Mouse (Mus musculus): Measurements from ENCODE around the gene Bhlha15.

The Bhlha15 gene

DNA sequence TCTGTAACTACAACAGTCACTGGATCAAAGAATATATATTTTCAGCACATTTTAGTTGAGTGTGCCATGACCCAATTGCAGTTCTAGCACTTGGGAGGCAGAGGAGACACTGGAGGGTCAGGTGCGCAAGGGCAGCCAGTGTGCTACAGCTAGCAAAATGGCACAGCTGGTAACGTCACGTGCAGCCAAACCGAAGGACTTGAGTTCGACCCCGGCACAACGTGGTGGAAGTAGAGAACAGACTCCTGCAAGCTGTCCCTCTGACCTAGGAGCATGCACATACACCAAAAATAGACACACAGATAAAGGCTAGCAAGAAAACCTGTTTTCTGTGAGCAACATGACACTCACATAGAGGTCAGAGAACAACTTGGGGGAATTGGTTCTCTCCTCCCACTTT, 759 bp upstream of the Bhlha15 start:
- in situ Hi-C loops (cut with MboI, MseI) = no loop called here

GRCm38 (mm10) chr5:144191026-144191425, 940 bp downstream of the Bhlha15 start:
- in situ Hi-C loops (cut with MboI, MseI) = no loop called here

DNA sequence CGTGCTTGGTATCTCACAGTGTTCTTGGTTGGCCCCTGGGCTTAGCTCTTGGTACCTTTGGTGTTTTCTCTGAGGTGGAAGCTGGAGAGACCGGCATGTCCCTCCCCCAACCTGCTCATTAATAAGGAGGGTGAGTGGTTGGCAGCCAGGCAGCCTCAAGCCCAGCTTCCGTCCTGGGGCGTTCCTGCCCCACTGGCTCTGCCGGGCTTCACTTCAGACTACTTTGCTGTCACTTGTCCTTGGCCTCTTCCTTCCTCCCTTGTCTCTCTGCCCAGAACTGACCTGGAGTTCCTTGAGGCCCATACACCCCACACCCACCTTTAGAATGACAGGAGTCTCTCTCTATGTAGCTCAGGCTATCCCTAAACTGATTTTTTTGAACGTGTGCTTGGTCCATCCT, 2.6 kb downstream of the Bhlha15 start:
- in situ Hi-C loops (cut with MboI, MseI) = no loop called here

DNA sequence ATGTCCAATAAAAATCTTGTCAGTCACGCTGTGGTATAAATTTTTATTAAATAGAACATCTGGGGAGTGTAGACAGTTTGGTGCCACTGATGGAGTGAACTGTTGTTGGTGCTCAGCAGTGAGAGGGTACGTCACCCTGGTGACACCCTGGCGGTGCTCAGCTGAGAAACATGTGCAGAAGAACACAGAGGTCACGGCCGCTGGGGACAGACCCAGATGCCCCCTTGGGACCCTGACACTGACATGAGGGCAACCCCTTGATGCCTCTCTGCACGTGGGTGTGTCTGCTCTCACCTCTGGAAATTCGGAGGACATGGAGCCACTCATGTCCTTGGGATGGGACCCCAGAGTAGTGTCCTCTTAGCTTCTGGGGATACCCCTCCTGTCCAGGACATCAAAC, 4.3 kb downstream of the Bhlha15 start:
- in situ Hi-C loops (cut with MboI, MseI) = no loop called here

DNA sequence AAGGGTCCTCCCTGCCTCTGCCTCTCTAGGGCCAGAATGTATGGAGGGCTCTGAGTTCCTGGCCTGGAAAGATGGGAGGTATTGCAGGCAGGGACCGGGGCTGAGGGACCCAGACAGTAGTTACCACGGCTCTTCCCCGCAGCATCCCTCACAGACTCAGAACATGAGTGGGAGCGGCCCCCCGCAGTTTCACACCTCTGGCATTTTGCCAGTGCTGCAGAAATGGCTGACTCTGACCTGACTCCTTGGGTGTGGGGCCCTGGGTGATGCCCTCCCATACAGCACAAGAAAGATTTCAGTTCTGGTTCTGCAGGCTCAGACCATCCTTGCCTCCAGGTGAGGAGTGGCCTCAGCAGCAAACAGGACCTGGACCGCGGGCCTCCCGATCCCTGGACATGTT, 5.5 kb downstream of the Bhlha15 start:
- in situ Hi-C loops (cut with MboI, MseI) = no loop called here

DNA sequence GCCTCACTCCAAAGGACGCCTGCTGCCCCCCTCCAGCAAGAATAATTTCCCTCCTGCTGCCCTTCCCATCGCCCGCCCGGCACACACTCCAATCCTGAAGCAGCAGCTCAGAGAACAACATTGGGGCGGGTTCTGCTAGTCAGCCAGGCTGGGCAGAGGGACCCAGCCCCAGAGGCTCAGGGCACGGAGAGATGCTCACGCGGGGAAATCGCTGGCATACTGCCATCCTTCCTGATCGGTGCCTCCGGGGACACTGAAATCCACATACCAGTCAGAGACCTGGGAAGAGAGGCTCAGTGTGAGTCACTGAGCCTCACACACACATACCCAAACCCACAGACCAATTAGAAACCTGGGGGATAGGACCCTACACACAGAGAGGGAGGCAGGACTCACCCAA, 10.5 kb downstream of the Bhlha15 start:
- in situ Hi-C loops (cut with MboI, MseI) = no loop called here

DNA sequence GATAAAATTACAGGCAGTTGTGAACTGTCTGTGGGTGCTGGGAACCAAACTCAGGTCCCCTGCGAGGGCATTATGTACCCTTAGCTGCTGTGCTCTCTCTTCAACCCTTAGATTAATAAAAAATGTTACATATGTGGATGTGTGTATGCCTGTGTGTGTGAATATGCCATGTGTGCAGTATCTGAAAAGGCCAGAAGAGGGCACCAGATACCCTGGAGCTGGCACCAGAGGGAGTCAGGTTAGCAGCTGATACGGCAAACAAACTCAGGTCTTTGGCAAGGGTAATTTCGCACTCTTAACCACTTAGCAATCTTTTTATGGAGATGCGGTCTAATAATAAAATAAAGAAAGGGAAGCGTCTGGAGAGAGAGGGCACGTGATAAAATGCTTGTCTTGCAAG, 12.3 kb downstream of the Bhlha15 start:
- in situ Hi-C loops (cut with MboI, MseI) = no loop called here

- in situ Hi-C loops (cut with MboI, MseI) = no loop called here
Measured at GRCm38 (mm10) chr5:144203398-144203959, 13.4 kb downstream of the Bhlha15 start.

DNA sequence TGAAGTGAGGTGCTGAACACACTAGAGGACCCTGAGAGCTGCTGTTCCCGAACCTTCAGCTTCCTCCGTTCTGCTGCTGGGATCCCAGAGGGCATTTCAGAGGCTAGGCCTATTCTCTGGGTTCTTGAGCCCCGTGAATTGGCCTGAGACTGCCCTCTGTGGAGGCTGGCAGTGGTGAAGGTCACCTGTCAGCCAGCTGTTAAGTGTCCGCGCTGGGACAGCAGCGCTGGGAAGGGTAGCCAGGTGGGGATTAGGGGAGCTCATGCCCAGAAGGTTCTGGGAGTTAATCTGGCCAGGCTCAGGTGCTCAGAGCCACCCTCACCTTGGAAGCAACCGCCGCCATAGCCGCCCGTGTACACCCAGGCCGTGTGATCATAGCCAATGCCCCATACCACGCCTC, 14.2 kb downstream of the Bhlha15 start:
- in situ Hi-C loops (cut with MboI, MseI) = no loop called here

DNA sequence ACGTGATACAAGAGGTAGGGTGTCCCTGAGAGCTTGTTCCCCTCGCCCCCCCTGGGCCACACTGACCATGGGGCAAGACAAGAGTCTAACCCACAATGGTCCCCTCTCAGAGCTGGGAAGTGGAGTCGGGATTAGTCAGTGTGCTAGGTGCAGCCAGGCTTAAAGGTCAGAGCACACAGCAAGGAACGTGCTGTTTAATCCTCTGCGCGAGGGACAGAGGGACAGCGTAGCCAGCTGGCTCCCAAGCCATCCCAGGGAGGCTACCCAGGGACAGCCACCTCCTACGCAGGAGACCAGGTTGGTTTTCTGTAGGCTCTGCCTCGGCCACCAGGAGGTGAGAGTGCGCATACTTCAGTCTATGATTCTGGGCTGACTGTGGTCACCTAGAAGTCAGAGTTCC, 14.8 kb downstream of the Bhlha15 start:
- in situ Hi-C loops (cut with MboI, MseI) = no loop called here

- in situ Hi-C loops (cut with MboI, MseI) = no loop called here
Measured at GRCm38 (mm10) chr5:144206069-144206468, 16.0 kb downstream of the Bhlha15 start.

GRCm38 (mm10) chr5:144207478-144207877, 17.4 kb downstream of the Bhlha15 start:
- in situ Hi-C loops (cut with MboI, MseI) = no loop called here

- in situ Hi-C loops (cut with MboI, MseI) = no loop called here
Measured at GRCm38 (mm10) chr5:144214453-144214852, 24.4 kb downstream of the Bhlha15 start.

GRCm38 (mm10) chr5:144215992-144216391, 25.9 kb downstream of the Bhlha15 start:
- in situ Hi-C loops (cut with MboI, MseI) = no loop called here

DNA sequence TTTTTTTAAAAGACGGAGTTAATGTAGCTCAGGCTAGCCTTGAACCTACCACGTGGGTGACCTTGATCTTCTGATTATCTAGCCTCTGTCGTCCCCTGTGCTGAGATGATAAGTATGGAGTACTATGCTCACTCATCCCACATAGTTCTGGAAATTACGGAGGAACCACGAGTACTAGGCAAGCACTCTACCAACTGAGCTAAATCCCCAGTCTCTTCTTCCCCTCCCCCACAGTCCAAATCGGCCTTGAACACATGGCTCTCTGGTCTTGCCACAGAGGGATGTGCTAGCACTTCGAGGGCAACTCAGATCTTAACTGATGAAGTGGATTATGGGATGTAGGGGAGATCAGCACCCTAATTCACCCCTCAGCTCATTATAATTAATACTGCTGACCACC, 28.0 kb downstream of the Bhlha15 start:
- in situ Hi-C loops (cut with MboI, MseI) = no loop called here

DNA sequence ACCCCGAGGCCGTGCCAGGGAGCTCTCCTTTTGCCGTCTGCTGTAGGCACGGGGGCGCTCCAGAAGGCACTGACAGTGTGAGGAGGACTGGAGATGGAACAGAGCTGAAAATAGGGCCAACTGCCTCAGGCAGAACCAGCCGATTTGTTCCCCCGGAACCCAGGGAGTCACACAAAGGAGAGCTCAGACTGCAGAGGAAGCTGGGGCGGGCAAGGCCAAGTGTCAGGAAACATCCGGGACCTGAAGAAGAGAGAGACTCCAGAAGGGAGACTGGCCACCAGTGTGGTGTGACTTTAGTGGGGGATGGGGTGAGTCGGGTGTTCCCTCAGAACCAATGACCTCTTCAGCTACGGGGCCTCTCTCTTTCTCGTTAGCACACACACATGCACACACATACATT, 29.2 kb downstream of the Bhlha15 start:
- in situ Hi-C loops (cut with MboI, MseI) = no loop called here

DNA sequence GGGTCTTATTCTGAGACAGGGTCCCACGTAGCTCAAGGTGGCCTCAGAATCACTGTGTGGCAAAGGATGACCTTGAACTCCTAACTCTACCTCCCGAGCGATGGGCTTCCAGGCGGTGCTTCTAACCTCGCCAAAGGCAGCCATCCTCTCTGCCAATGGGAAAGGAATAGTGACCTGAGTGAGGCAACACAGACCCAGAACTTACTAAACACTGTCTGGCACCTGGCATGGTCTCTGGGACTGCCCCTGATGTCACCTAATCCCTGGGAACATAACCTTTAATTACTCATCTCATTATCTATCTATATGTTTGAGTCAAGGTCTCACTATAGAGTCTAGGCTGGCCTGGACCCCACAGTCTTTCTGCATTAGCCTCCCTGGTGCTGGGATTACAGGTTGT, 29.9 kb downstream of the Bhlha15 start:
- in situ Hi-C loops (cut with MboI, MseI) = loop anchor here (5.0 kb wide), 2 partner anchors 37 to 1778 kb away; no protein-coding TSS in a partner anchor

DNA sequence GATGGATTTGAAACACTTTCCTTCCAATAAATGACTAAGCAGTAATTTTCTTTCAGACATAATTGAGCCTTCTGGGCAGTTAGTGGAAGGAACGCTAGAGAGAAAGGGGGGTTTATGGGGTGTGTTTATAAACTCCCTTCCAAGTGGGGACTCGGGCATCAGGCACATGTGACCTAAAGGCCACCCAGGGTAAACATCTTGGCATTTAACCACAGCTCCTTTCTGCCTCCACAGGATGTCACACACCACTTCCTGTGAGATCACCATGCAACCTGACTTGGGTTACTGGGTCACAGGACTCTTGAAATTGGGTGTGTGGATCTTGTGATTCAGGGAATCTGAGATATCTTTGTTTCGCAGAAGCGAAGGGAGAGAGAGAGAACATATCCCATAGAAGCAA, 31.2 kb downstream of the Bhlha15 start:
- in situ Hi-C loops (cut with MboI, MseI) = loop anchor here (5.0 kb wide), 2 partner anchors 36 to 1779 kb away; no protein-coding TSS in a partner anchor

- in situ Hi-C loops (cut with MboI, MseI) = loop anchor here (5.0 kb wide), 2 partner anchors 34 to 1781 kb away; no protein-coding TSS in a partner anchor
Measured at GRCm38 (mm10) chr5:144222811-144223502, 32.9 kb downstream of the Bhlha15 start.

DNA sequence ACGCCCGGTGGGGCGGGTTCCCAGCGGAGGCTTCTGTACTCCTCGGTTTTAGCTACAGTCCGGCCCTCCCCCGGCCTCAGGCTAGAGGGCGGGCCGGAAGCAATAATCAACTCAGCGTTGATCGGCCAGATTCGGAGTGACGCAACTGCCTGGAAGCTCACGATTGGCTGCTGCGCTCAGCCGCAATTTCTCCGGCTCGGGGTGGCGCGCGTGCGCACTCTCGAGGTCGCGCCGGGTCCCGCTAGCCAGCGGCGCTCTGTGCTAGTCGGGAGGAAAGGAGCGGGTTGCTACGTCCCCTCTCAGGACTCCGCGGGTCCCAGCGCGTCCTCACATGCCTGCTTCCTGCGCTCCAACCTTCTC, 33.4 kb downstream of the Bhlha15 start, which contains the start of gene Tecpr1:
Gene Tecpr1, minus strand, starts transcription at position 113 of the 360 bp plus-strand sequence.
- in situ Hi-C loops (cut with MboI, MseI) = loop anchor here (5.0 kb wide), 2 partner anchors 34 to 1781 kb away; no protein-coding TSS in a partner anchor

GRCm38 (mm10) chr5:144223899-144224816, 34.1 kb downstream of the Bhlha15 start:
- in situ Hi-C loops (cut with MboI, MseI) = loop anchor here (5.0 kb wide), 2 partner anchors 33 to 1782 kb away; no protein-coding TSS in a partner anchor

DNA sequence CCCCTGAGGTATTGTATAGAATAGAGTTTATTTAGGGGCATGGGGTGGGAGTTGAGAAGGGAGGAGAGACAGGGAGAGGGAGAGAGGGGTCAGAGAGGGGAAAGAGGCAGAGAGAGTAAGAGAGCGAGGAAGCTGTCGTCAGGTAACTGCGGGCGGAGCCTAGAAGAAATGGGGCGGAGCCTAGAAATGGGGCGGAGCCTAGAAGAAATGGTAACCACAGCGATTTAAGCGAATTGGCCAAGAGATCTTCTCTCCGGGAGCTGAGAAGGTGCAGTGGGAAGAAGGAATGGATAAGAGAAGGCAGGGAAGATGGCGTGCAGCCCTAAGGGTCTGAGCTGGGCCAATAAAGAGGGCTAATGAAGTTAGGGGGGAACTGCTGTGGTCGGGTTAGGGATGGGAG, 36.1 kb downstream of the Bhlha15 start:
- in situ Hi-C loops (cut with MboI, MseI) = no loop called here

Measured in regulatory T cell (primary cell).